Mouse (Mus musculus) gastrocnemius, postnatal 36 days (tissue): ENCODE results near the gene Nutf2. TPM values are rescaled to one million over a fixed set of nuclear protein-coding genes. Genes with fewer than 3 reads are reported as not detected.

Source experiments
- DNase-seq, 2 experiments: peaks; one replicate each; pipeline ENCODE4 v3.0.0; 2022
- intact Hi-C: fragments of 180-260 bp; cut with DNase I; formaldehyde crosslinking; loops from one replicate; pipeline ENCODE4 v1.15.1; 2025
- total RNA-seq, 2 experiments: library from RNA; stranded (reverse); gene quantifications; 2 replicates each; pipeline ENCODE4 v1.2.3; 2021

Gene Nutf2
- total RNA-seq, 2 experiments from 2014 or later: 38.4 to 52.9 TPM

DNA sequence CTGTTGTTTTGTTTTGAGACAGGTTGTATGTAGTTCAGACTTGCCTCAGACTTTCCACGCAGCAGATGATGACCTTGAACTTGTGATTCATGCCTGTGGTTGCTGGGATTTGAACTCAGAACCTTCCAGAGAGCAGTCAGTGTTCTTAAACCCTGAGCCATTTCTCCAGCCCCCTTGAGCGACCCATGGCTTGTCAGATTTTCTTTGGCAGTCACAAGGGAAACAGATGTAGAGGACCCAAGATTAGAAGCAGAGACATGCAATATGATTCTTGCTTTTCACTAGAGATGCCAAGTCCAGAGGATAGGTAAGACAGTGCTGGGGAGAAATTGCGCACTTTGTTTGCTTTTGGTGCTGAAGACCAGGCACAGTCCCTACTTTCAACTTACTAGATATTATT is 7.2 kb upstream of the Nutf2 start, which contains the start of gene Cenpt:
Gene Cenpt (minus strand): TSS at position 101 of the 400 bp plus-strand sequence.
- intact Hi-C loops: loop anchor here (5.0 kb wide), 1 partner anchor 79 kb away; the partner anchor contains the start of gene Ctrl
- no peak for DNase-seq

GRCm38 (mm10) chr8:105854303-105854702 is 6.1 kb upstream of the Nutf2 start:
- intact Hi-C loops: loop anchor here (5.0 kb wide), 1 partner anchor 78 kb away; the partner anchor contains the start of gene Ctrl
- no peak for DNase-seq

DNA sequence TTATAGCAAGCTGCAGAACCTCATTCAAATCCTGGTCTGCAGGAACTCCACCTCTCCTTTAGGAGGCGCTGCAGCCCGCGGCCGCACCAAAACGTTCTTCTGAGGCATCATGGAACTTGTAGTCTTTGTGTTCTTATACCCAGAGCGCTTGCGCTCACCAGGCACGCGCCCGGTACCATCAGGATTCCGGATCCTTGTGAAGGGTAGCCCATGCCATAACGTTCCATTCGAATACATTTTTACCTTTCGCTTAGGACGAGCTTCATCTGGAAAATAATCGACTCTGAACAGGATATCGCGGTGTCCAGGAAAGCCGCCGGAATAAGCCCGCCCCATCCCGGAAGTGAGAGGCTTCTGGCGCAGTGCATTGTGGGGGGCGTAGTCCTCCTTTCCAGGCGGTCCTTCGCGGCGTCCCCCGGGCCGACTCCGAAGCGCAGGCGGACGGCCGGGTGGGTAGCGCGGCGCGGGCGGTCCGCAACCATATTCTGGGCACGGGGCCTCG is 5.6 kb upstream of the Nutf2 start, which contains the start of gene Thap11:
Gene Thap11 (plus strand): TSS at position 418 of the 502 bp plus-strand sequence.
- DNase-seq: peak; percentile 87 to 89
- intact Hi-C loops: loop anchor here (5.0 kb wide), 1 partner anchor 78 kb away; the partner anchor contains the start of gene Ctrl

GRCm38 (mm10) chr8:105855248-105856167 is 4.9 kb upstream of the Nutf2 start:
- intact Hi-C loops: no loop called here
- DNase-seq: peak; percentile 31 to 56

- no peak for DNase-seq
- intact Hi-C loops: no loop called here
Measured at GRCm38 (mm10) chr8:105856168-105856835, 4.1 kb upstream of the Nutf2 start.

GRCm38 (mm10) chr8:105858495-105858894 is 1.9 kb upstream of the Nutf2 start:
- no peak for DNase-seq
- intact Hi-C loops: no loop called here

DNA sequence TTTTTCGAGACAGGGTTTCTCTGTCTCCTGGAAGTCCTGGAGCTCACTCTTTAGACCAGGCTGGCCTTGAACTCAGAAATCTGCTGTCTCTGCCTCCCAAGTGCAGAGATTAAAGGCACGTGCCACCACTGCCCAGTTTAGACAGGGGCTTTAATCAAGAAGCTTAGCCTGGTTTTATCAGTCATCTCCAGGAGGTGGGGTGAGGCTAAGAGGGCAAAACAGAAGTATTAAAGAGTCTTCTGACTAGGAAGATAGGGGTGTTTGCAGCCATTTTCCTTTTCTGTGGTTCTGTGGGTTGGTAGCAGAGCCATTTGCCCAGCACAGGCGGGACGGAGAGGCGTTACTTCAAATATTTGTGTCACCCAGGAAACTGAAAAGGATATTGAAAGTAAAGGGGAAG is 1.1 kb upstream of the Nutf2 start:
- intact Hi-C loops: no loop called here
- DNase-seq: no peak

DNA sequence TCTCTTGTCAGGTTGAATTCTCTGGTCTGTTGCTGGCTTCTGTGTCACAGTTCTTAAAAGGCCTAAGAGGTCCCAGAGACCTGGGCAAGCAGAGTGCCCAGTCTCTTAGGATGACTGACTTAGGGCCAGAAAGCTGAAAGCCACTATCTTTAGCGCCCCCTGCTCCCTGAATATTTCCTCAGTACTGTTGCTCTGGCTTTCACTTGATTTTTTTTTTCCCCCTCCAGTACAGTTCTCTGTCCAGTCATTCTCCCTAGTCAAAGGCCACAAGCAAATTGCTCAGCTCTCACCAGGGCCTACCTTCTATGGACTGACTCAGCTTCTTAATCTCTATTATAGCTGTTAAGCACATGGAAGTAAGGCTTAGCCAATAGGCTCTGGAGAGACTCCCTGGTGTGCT is 1.6 kb downstream of the Nutf2 start:
- DNase-seq: no peak
- intact Hi-C loops: loop anchor here (2.0 kb wide), 1 partner anchor 35 kb away; the partner anchor contains the start of genes Ranbp10 and Tsnaxip1

- intact Hi-C loops: no loop called here
- DNase-seq: no peak
Measured at GRCm38 (mm10) chr8:105866364-105867029, 6.1 kb downstream of the Nutf2 start.

DNA sequence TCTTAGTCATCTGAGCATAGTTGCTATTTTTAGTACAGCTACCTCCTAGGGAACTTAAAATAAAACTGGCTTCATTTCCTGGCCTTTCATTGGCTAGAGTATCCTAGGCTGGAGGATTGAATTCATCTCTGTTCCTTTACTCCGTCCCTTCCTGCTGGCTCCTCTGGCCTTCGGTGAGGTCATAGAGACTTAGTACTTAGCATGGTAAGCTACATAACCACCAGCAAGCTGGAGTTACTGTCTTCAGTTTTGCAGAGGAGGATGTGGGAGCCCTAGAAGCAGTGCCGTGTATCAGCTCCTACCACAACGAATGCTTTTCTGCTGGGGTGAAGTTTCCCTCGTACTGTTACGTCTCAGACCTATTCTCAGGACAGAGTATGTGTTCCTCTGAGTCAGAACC is 13.9 kb downstream of the Nutf2 start:
- no peak for DNase-seq

DNA sequence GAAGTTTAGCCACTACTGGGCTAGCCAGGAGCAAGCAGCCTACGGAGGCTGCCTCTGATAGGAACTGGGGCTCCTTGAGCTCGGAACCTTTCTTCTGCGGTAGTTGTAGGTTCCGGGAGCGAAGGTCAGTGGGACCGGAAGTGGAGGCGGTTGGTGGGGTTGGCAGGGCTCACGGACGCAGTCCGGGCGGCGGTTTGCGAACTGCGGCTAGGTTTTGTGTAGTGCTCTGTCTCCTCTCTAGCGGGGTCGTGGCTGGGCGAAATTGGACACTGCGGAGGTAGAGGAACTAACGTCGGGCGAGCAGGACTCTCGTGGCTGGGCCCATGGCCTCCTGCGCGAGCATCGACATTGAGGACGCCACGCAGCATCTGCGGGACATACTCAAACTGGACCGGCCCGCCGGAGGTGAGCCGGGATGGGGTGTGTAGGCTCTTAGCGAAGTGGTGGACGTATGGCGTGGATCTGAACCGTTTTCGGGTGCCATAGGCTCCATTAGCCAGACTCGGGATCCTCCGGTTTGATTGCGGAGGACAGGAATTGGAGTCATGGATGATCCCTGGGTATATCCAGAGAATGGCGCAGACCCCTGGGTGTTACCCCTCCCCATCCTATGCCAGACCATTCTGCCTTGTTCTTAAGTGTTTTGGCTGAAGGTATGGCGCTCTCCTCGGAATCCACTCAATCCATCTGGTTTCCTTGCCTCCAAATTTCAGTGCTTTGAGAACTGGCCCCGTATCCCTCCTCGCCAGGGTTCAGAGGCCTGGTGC is 20.6 kb downstream of the Nutf2 start, which contains the start of gene Edc4:
Gene Edc4 (plus strand): TSS at position 128 of the 767 bp plus-strand sequence.
- intact Hi-C loops: no loop called here
- DNase-seq: peak; percentile 81 to 89

More for the DNA sequence above, 13.9 kb downstream of the Nutf2 start:
- intact Hi-C loops: no loop called here

- intact Hi-C loops: no loop called here
- no peak for DNase-seq
Measured at GRCm38 (mm10) chr8:105889756-105890465, 29.5 kb downstream of the Nutf2 start.

- DNase-seq: no peak
- intact Hi-C loops: no loop called here
Measured at GRCm38 (mm10) chr8:105890870-105891269, 30.5 kb downstream of the Nutf2 start.

DNA sequence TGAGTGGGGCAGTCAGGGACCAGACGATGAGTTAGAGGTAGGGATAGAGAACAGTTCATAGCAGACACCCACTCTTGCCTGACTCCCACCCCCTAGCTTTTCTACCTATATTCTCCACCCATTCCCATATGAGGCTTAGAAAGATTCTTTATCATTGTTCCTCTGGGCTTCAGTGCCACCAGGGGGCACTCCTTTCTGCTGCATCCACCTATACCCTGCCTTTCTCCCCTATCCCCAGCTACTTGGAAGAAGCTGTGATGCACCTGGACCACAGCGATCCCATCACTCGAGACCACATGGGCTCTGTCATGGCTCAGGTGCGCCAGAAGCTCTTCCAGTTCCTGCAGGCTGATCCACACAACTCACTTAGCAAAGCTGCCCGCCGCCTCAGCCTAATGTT is 32.1 kb downstream of the Nutf2 start:
- intact Hi-C loops: no loop called here
- DNase-seq: no peak

GRCm38 (mm10) chr8:105893339-105893738 is 33.0 kb downstream of the Nutf2 start, which contains the start of gene Nrn1l:
TSS of gene Nrn1l (plus strand) at chr8:105893567.
- peak; percentile 61 to 68 for DNase-seq
- intact Hi-C loops: no loop called here

DNA sequence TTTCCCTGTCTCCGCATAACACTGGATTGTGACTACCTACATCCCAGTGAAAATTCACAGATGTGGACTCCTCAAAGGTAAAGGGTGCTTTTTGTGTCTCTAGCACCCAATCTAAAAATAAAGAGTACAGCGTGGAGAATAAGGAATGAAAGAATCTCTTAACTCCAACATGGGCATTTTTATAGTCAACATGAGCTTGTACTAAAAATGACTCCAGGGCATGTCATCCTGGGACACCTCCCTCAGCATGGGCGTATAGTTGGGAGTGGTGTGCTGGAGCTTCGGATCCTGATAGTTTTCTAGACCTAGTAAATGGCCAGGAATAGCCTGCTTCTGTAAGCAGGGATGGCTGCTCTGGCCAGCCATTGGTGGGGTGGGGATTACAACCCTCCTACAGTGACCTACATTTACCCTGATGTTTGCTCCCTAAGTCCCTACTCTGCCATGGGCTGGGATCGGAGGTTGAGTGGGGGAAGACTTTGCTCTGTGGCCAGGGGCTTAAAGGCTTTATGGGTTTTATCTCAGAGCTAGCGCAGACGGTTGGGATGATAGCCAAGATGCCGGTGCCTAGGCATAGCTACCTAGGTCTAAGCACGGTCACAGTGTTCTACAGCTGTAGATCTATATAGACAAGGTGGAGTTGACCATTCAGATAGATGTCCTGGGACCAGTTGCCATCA is 37.6 kb downstream of the Nutf2 start:
- no peak for DNase-seq
- intact Hi-C loops: no loop called here

DNA sequence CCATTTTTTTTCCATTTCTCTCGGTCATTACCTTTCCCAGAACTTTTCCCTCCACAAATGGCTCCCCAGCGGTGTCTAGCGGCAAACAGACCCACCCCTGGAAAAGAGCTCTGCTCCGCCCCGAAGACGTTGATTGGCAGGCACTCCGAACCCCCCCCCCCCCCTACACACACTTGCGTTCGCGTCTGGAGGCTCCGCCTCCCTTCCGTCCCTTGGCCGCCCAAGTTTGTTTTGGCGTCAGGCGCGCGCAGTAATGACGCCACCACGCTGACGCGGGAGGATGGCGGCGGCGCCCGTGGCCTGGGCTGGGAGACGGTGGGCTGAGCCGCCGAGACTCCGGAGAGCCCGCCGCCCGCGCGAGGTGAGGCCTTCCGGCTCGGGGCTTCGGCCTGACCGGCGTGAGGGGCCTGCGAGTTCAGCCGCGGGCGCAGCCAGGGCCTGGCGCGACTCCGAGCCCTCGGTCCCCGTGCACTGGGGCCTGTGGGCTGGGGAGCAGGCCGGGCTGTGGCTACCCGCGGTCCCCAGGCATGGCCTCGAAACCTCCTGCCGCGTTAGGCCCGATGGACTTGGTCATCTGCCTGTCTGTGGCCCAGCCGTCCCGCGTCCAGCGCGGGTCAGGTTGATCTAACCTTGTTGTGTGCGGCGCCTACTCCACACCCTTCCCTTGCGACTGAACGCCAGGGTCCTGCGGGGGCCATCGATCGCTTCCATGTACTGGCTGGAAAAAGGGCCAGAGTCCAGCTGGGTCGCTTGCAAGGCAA is 40.0 kb downstream of the Nutf2 start, which contains the start of gene Pskh1:
Gene Pskh1 (plus strand): TSS at position 262 of the 761 bp plus-strand sequence.
- intact Hi-C loops: no loop called here
- DNase-seq: peak; percentile 86 to 90
